Mouse (Mus musculus): ENCODE results near the gene Hace1. TPM values are rescaled to one million over a fixed set of nuclear protein-coding genes. Genes with fewer than 3 reads are reported as not detected.

The Hace1 gene
- total RNA-seq, 2 experiments from 2014 or later: 4.5 to 4.9 TPM

DNA sequence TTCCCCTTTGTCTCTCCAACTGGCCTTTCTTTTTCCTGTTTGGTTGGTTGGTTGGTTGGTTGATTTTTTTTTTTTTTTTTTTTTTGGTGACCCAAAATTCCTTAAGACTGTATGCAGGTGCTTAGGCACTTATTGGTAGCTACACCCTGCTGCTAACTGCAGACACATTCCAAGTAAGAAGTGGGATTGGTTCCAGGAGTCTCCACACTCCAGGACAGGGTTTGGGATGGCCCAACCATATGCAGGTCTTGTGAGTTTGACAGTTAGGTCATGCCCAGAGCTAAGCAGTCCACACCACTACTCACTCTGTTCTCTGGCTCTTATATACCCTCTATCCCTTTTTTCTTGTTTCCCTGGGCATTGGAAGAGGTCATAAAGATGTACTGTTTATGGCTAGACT, 117.3 kb downstream of the Hace1 start:
- intact Hi-C loops (cut with DNase I; ENCODE audit: low total_unique reads): no loop called here
- no peak for DNase-seq

DNA sequence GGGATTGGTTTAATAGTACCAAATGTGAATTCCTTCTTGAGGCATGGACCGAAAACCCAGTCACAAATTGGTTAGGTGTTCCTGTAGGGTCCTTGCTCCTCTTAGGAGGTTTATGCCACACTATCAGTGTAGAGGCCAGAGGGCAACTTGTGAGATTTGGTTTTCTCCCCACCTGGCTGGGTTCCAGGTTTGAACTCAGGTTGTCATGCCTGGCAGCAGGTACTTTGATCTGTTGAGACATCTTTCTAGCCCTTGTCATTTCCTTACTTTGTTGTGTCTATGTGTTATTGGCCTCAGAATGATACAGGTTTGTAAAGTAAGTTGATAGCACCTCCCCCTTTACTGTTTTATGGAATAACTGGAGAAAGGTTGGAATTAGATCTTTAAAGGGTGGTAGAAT, 117.9 kb downstream of the Hace1 start:
- intact Hi-C loops (cut with DNase I; ENCODE audit: low total_unique reads): no loop called here

DNA sequence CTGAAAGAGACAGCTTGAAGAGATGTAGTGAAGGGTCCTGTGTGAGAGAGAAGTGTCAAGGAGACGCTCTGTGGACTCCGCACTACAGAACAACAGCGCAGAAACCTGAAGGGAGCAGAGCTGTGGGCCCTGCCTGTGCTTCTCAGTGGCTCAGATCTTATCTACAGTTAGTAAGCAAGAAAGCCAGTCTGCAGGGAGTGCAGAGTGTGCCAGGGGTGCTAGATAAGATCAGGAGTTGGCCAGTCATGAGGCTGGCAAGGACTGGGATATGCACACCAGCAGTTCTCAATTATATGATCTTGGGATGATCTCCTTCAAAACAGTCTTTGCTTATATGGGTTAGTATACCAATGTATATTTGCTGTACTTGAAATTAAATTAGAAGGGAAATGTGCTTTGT, 121.3 kb downstream of the Hace1 start:
- DNase-seq: no peak
- intact Hi-C loops (cut with DNase I; ENCODE audit: low total_unique reads): no loop called here

More for the DNA sequence above, 117.9 kb downstream of the Hace1 start:
- no peak for DNase-seq

DNA sequence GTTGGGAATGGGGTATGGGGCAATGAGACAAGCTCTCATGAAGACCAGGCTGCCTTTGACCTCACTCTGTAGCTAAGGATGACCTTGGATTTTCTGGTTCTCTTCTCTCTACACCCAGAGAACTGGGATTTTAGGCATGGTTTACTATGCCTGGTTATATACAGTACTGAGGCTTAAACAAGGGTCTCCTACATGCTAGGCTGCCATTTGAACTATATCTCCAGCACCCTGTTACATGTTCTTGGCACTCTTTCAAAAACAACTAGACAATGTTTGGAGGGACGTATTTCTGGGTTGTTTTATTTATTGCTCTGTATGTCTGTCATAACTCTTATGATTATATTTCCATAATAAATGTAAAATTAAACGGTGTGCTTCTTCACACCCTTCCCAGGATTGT, 129.2 kb downstream of the Hace1 start:
- intact Hi-C loops (cut with DNase I; ENCODE audit: low total_unique reads): no loop called here
- no peak for DNase-seq

DNA sequence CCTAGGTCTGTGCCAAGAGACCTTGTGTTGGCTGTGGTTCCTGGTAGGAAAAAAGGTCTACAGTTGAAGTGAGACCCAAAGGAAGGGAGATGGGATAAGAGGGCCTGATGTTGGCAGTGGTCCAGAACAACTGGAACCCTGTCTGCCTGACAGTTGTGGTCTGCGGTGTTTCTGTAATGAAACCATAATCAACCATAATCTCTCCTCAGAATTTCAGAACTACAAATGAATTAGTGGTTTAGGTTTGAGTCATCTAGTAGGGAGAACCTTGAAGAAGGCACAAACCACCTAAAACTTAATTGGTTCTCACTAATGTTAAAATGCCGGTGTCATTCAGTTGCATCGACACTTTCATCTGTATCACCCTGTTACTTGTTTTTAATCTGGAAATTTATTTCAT, 133.2 kb downstream of the Hace1 start:
- DNase-seq: no peak
- intact Hi-C loops (cut with DNase I; ENCODE audit: low total_unique reads): no loop called here

DNA sequence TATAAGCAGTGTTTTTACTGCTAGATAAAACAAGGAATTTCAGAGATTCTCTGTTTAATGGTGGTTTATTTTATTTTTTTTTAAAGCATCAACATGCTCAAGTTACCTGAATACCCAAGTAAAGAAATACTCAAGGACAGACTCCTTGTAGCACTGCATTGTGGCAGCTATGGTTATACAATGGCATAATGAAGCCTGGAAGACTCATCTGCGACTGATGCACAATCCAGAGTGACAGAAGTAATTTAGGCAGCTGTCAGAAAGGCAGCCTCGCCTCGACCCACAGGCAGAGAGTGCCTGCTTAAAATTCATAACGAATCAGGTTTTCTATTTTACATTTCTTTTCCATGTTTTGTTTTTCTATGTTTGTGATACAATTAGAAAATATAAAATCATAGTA, 133.7 kb downstream of the Hace1 start:
- intact Hi-C loops (cut with DNase I; ENCODE audit: low total_unique reads): no loop called here
- no peak for DNase-seq

Small RNA genes lying within 50 kb of the gene (microRNA-seq; reads per million reads assigned to microRNA genes)
- 0 reads per million in 2 experiments for gene Gm27731

Other genes starting within 250 kb of the Hace1 start
- 10 to 100 TPM; 35.0 to 37.2 TPM for gene Bves, start 242.1 kb upstream of the Hace1 start, total RNA-seq (2021)
- gene Lin28b, start 91.4 kb upstream of the Hace1 start, total RNA-seq (2021): not detected